Mouse (Mus musculus): ENCODE data around the gene Hspg2. TPM values are rescaled to one million over a fixed set of nuclear protein-coding genes. Genes with fewer than 3 reads are reported as not detected.

Gene Hspg2
- polyA plus RNA-seq, 2 experiments = 3.3 to 5.0 TPM

DNA sequence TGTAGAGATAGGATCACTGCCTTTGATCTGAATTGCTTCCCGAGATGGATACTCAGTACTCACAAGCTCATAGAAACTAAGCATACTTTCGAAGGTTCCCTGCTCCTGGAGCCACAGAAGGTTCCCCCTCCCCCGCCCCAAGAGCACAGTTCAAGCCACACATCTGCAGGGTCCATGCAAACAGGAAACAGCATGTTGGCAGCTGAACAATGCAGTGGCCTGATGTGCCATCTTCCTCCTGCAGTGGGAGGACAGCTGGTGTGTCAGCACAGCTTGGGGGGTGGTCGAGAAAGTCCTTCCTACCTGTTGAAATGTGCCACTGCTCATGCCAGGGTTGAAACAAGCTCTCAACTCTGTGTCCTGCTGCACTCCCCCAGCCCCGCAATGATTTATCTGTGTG lies 9.7 kb upstream of the Hspg2 start:
- TF ChIP-seq EP300 (IDR thresholded peaks at IDR 0.05; ENCODE audit: low read depth) (no peak), CTCF (IDR thresholded peaks at IDR 0.05; ENCODE audit: low read depth) (no peak)
- no peak for ATAC-seq (ENCODE audit: insufficient read depth)
- WGBS (ENCODE audit: insufficient replicate concordance) = 18% methylated on average over 5 of the region's 5 CpGs
- Histone ChIP-seq H3K9me3 (ENCODE audit: control insufficient read depth, low read length) (no peaks in the 10 kb centered on the region), H3K9ac (replicated peaks) (no peak overlapping the region), H3K4me3 (ENCODE audit: insufficient read depth in 1 of 2, low read depth in 2 of 2, low read length in 2 of 2) (no peak overlapping the region), H3K4me2 (ENCODE audit: low read depth) (no peak overlapping the region), H3K4me1 (replicated peaks; ENCODE audit: control insufficient read depth in 2 of 2, insufficient read depth in 2 of 2, low read length in 1 of 2) (peaks cover 8 to 14% of the 10 kb centered on the region in 2 experiments), H3K27ac (no peak overlapping the region), H3K27me3 (ENCODE audit: control insufficient read depth, insufficient read depth, low read length) (no peaks in the 10 kb centered on the region), H3K36me3 (replicated peaks; ENCODE audit: control insufficient read depth, insufficient read depth, low read depth) (no peaks in the 10 kb centered on the region)
- DNase-seq (ENCODE audit: low read depth in 3 of 3, low spot score in 3 of 3) = no peak

- no peaks in the 10 kb centered on the region for H3K9me3 ChIP-seq (ENCODE audit: control insufficient read depth, low read length)
- H3K27me3 ChIP-seq (ENCODE audit: control insufficient read depth, insufficient read depth, low read length) = no peaks in the 10 kb centered on the region
- DNase-seq (ENCODE audit: low read depth in 3 of 3, low spot score in 3 of 3) = no peak
- ATAC-seq (ENCODE audit: insufficient read depth) = no peak
- no peaks in the 10 kb centered on the region for H3K36me3 ChIP-seq (replicated peaks; ENCODE audit: control insufficient read depth, insufficient read depth, low read depth)
- H3K4me3 ChIP-seq (ENCODE audit: insufficient read depth in 1 of 2, low read depth in 2 of 2, low read length in 2 of 2) = no peak overlapping the region
- TF ChIP-seq CTCF (IDR thresholded peaks at IDR 0.05; ENCODE audit: low read depth) = no peak
- 66% methylated on average over 13 of the region's 14 CpGs for WGBS (ENCODE audit: insufficient replicate concordance)
- no peak overlapping the region for H3K27ac ChIP-seq
- H3K4me2 ChIP-seq (ENCODE audit: low read depth) = no peak overlapping the region
- no peak overlapping the region for H3K9ac ChIP-seq (replicated peaks)
- peaks cover 8 to 14% of the 10 kb centered on the region in 2 experiments for H3K4me1 ChIP-seq (replicated peaks; ENCODE audit: control insufficient read depth in 2 of 2, insufficient read depth in 2 of 2, low read length in 1 of 2)
Measured at GRCm38 (mm10) chr4:137460676-137461075, 7.9 kb upstream of the Hspg2 start.

GRCm38 (mm10) chr4:137461217-137461616 lies 7.4 kb upstream of the Hspg2 start:
- no peak overlapping the region for H3K4me2 ChIP-seq (ENCODE audit: low read depth)
- 35% methylated on average over 4 of the region's 4 CpGs for WGBS (ENCODE audit: insufficient replicate concordance)
- H3K36me3 ChIP-seq (replicated peaks; ENCODE audit: control insufficient read depth, insufficient read depth, low read depth) = no peaks in the 10 kb centered on the region
- H3K27me3 ChIP-seq (ENCODE audit: control insufficient read depth, insufficient read depth, low read length) = no peaks in the 10 kb centered on the region
- H3K27ac ChIP-seq = no peak overlapping the region
- no peak overlapping the region for H3K4me3 ChIP-seq (ENCODE audit: insufficient read depth in 1 of 2, low read depth in 2 of 2, low read length in 2 of 2)
- DNase-seq (ENCODE audit: low read depth in 3 of 3, low spot score in 3 of 3) = no peak
- H3K4me1 ChIP-seq (replicated peaks; ENCODE audit: control insufficient read depth in 2 of 2, insufficient read depth in 2 of 2, low read length in 1 of 2) = peaks cover 8 to 14% of the 10 kb centered on the region in 2 experiments
- TF ChIP-seq CTCF (IDR thresholded peaks at IDR 0.05; ENCODE audit: low read depth) (no peak), EP300 (IDR thresholded peaks at IDR 0.05; ENCODE audit: low read depth) (no peak)
- ATAC-seq (ENCODE audit: insufficient read depth) = no peak
- no peak overlapping the region for H3K9ac ChIP-seq (replicated peaks)
- no peaks in the 10 kb centered on the region for H3K9me3 ChIP-seq (ENCODE audit: control insufficient read depth, low read length)

DNA sequence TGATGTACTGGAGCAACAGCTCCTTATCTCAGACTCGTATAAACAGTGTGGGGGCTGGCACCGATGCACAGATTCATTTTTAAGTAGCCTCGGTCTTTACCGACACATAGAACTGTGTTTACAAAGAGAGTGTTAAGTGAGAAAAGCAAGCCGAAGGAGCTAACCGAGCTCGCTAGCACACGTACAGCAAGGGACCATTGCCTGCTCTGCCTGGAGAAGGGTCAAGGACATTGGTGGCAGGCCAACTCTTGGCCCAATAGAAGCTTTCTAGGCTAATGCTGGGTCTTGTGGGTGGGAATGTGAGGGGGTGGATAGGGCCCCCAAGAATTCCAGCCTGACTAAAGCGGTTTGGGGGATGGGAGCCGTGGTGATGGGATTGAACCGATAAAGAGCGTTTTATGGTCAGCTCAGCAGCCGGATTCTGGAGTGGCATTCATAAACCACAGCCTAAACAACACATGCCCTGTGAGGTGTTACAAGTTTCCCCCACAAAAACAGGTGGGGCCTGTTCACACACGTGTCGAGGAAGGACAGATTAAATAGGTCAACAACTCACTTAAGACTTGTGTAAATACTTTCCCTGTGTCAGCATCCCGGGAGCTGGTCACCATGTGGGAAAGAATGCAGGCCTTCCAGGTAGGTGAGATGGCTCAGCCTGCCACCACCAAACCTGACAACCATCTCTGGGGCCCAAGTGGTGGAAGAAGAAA lies 6.4 kb upstream of the Hspg2 start:
- Histone ChIP-seq H3K27ac (no peak overlapping the region), H3K9me3 (ENCODE audit: control insufficient read depth, low read length) (no peaks in the 10 kb centered on the region), H3K27me3 (ENCODE audit: control insufficient read depth, insufficient read depth, low read length) (no peaks in the 10 kb centered on the region), H3K36me3 (replicated peaks; ENCODE audit: control insufficient read depth, insufficient read depth, low read depth) (no peaks in the 10 kb centered on the region), H3K4me1 (replicated peaks; ENCODE audit: control insufficient read depth in 2 of 2, insufficient read depth in 2 of 2, low read length in 1 of 2) (peaks cover 3 to 7% of the 10 kb centered on the region in 2 experiments), H3K4me3 (ENCODE audit: insufficient read depth in 1 of 2, low read depth in 2 of 2, low read length in 2 of 2) (no peak overlapping the region), H3K9ac (replicated peaks) (no peak overlapping the region), H3K4me2 (ENCODE audit: low read depth) (no peak overlapping the region)
- no peak for ATAC-seq (ENCODE audit: insufficient read depth)
- WGBS (ENCODE audit: insufficient replicate concordance) = 63% methylated on average over 16 of the region's 16 CpGs
- no peak for DNase-seq (ENCODE audit: low read depth in 3 of 3, low spot score in 3 of 3)
- TF ChIP-seq EP300 (IDR thresholded peaks at IDR 0.05; ENCODE audit: low read depth) (no peak), CTCF (IDR thresholded peaks at IDR 0.05; ENCODE audit: low read depth) (no peak)

DNA sequence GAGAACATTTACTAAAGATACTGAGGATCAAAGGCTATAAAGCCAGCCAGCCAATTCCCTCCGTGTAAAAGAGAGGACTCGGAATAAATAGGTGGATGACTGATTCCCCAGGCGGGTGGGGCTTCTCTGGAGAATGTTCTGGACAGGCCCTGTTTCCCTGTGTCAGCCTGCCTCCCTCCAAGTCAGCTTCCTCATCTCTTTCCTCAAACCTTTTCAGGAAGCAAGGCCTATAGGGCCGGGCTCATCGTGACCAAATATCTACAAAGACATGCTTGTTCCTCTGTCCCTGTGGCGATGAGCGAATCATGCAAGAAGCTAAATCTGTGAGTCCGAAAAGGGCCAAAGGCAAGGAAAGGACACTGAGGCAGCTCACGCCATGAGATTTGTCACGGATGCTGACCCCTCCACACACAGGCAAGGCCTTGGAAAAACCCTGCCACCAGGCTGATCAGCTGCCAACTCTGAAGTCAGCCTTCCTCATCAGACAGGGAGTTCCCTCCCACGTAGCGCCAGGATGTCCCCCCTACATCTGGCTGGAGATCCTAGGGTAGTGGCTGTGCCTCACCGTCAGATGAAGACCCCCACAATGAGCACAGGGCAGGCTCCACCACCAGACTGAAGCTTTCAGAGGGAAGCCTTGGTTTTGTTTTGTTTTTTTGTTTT lies 3.3 kb upstream of the Hspg2 start:
- Histone ChIP-seq H3K27ac (no peak overlapping the region), H3K4me2 (ENCODE audit: low read depth) (no peak overlapping the region), H3K27me3 (ENCODE audit: control insufficient read depth, insufficient read depth, low read length) (no peaks in the 10 kb centered on the region), H3K36me3 (replicated peaks; ENCODE audit: control insufficient read depth, insufficient read depth, low read depth) (no peaks in the 10 kb centered on the region), H3K9me3 (ENCODE audit: control insufficient read depth, low read length) (no peaks in the 10 kb centered on the region), H3K4me3 (ENCODE audit: insufficient read depth in 1 of 2, low read depth in 2 of 2, low read length in 2 of 2) (no peak overlapping the region), H3K4me1 (replicated peaks; ENCODE audit: control insufficient read depth in 2 of 2, insufficient read depth in 2 of 2, low read length in 1 of 2) (peaks cover 0 to 6% of the 10 kb centered on the region in 2 experiments), H3K9ac (replicated peaks) (no peak overlapping the region)
- DNase-seq (ENCODE audit: low read depth in 3 of 3, low spot score in 3 of 3) (no peak), ATAC-seq (ENCODE audit: insufficient read depth) (no peak)
- 62% methylated on average over 13 of the region's 13 CpGs for WGBS (ENCODE audit: insufficient replicate concordance)
- TF ChIP-seq CTCF (IDR thresholded peaks at IDR 0.05; ENCODE audit: low read depth) = no peak
- TF ChIP-seq EP300 (IDR thresholded peaks at IDR 0.05; ENCODE audit: low read depth) = no peak
